Mouse (Mus musculus) CD4-positive, CD25-positive, alpha-beta regulatory T cell, adult 9 weeks (primary cell): Measurements from ENCODE around the gene Clec9a. TPM values are rescaled to one million over a fixed set of nuclear protein-coding genes. Genes with fewer than 3 reads are reported as not detected.

Source experiments
- polyA plus RNA-seq: library from polyadenylated mRNA; unstranded; fragments of 100-300 nt; shearing (Covaris generic); gene quantifications from one replicate; pipeline ENCODE4 v1.2.1, GENCODE M21; 2017

Clec9a gene
- polyA plus RNA-seq = not detected

DNA sequence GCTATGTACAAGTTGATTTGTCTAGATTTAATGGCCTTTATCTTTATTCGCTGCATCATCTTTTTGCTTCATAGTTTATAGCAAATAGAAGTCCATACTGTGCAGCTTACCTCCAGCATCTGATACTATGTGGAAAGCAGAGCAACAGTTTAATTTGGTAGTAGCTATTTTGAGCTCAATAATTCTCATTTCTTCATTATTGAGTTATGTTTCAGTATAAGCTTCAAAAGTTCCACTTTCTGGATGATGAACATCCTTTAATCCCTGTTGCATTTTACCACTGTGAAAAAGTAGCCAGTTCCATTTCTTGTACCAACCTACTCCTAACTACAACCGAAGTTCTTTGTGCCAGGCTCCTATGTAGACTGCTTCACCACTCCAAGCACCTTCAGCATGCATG lies at the start of gene Clec9a:
Gene Clec9a, plus strand, starts transcription at position 301 of the 400 bp plus-strand sequence.

DNA sequence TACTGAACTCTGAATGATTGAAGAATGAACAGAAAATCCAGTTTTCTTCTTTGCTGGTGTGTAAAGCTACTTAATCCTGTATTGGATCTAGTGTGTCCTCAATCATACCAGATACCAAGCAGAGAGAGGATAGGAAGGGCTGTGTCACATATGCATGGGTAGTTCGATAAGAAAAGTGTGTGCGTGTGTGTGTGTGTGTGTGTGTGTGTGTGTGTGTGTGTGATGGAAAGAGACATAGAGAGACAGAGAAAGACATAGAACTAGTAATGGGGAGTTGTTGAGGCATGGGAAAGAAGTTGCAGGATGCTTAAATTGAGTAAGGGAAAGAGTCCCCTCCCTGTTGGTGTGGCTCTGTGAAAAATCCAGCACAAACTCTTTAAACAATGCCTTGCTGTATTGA lies 22.9 kb upstream of the Clec9a start, which contains the start of gene Clec12b:
Gene Clec12b, minus strand, starts transcription at position 101 of the 400 bp plus-strand sequence.

DNA sequence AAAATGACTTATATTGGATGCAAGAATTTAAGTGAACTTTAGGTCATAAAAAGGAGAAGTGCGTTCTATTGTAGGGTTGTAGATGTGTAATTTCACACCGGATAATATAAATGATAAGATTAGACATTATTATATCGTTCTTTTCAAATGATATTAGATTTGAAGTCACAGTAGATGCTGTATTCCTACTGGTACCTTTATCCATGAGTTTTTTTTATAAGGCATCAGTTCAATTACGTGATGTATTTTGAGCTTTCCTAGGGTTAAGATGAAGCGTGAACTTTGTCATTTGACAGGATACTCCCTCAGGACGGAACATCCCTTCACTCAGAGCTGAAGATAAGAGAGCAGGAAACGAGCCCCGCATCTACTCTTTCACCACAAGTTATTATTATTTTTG lies 11.7 kb upstream of the Clec9a start, which contains the start of gene Clec1b:
Gene Clec1b, plus strand, starts transcription at position 301 of the 400 bp plus-strand sequence.

DNA sequence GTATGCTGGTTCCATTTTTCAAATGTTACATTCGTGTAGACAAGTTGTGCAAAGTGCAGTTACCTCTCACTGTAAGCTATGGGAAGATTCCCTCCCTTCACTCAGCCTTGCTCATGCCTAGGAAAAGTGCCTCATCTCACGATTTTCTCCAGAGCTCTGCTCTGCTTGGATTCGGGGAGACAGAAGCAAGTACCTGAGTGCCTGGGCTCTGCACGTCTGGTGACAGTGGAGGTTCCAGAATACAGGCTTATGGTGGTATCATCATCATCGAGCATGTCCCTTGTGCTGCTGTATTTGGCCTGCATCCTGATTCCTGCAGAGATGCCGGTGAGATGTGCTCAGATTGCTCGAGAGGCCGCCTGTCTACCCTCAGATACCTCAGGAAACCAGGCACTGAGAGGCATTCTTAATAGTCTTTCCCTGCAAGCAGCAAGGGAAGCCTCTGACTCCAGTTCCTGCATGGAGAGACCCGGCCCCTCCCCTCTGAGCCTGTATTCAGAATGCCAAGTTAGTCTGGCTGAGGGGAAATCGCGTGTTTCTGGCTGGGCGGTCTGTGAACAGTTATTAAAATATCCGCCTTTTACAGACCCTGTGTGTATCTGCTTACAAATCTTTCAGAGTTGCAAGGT lies 42.9 kb downstream of the Clec9a start, which contains the start of gene Clec1a:
Gene Clec1a, minus strand, starts transcription at position 590 of the 629 bp plus-strand sequence.

Other genes with a start within 250 kb of the Clec9a start
- 28.9 TPM for gene Clec2d, start 228.2 kb upstream of the Clec9a start, polyA plus RNA-seq
- 195 TPM for gene Cd69, start 133.4 kb upstream of the Clec9a start, polyA plus RNA-seq
- gene 4922502D21Rik, start 77.1 kb upstream of the Clec9a start, polyA plus RNA-seq = not detected
- 0.25 TPM for gene Clec12a, start 66.2 kb upstream of the Clec9a start, polyA plus RNA-seq
- gene Clec12b, start 23.0 kb upstream of the Clec9a start, polyA plus RNA-seq = not detected
- 1.1 TPM for gene Clec1b, start 11.6 kb upstream of the Clec9a start, polyA plus RNA-seq
- not detected for gene Clec1a, start 43.1 kb downstream of the Clec9a start, polyA plus RNA-seq
- gene Olr1, start 98.3 kb downstream of the Clec9a start, polyA plus RNA-seq = 0.79 TPM
- gene Tmem52b, start 103.7 kb downstream of the Clec9a start, polyA plus RNA-seq = not detected
- gene Gabarapl1, start 124.3 kb downstream of the Clec9a start, polyA plus RNA-seq = 21.1 TPM
- 0.43 TPM for gene Klre1, start 169.0 kb downstream of the Clec9a start, polyA plus RNA-seq
- gene Klrd1, start 182.9 kb downstream of the Clec9a start, polyA plus RNA-seq = 6.3 TPM
- gene Klrk1, start 215.0 kb downstream of the Clec9a start, polyA plus RNA-seq = 2.4 TPM
- not detected for gene Klrc3, start 234.5 kb downstream of the Clec9a start, polyA plus RNA-seq